Mouse (Mus musculus) midbrain, embryonic 14.5 days (tissue): ENCODE results near the gene Atp2a3. TPM values are rescaled to one million over a fixed set of nuclear protein-coding genes. Genes with fewer than 3 reads are reported as not detected.

Experiments used
- ATAC-seq: fragments of 200-750 bp; cut with Nextera tagmentation; 2 replicates; pipeline ENCODE4 v1.8.0; 2017; ENCODE audit warnings: moderate number of reproducible peaks, moderate library complexity; ENCODE audit not compliant: low FRiP score, low TSS enrichment
- DNase-seq: peaks from one replicate; pipeline ENCODE4 v3.0.0-alpha.2; 2015
- H3K27ac ChIP-seq: fragments of 300-500 bp; sonication (generic); replicated peaks from 2 replicates; pipeline ENCODE4 v1.5.1; 2014; ENCODE audit warnings: mild to moderate bottlenecking, low read depth, low read length, moderate library complexity
- H3K27me3 ChIP-seq: fragments of 300-500 bp; sonication (generic); 2 replicates; pipeline ENCODE4 v1.6.1; 2014; ENCODE audit warnings: low read length, control low read depth, mixed read lengths; ENCODE audit not compliant: control insufficient read depth, insufficient read depth
- H3K36me3 ChIP-seq: fragments of 300-500 bp; sonication (generic); 2 replicates; pipeline ENCODE4 v1.6.1; 2014; ENCODE audit warnings: low read length, control low read depth; ENCODE audit not compliant: control insufficient read depth, insufficient read depth
- H3K4me1 ChIP-seq: fragments of 300-500 bp; sonication (generic); 2 replicates; pipeline ENCODE4 v1.6.1; 2014; ENCODE audit warnings: mild to moderate bottlenecking, antibody characterized with exemption, low read length, control low read depth; ENCODE audit not compliant: control insufficient read depth, insufficient read depth
- H3K4me2 ChIP-seq: fragments of 300-500 bp; sonication (generic); 2 replicates; pipeline ENCODE4 v1.6.1; 2014; ENCODE audit warnings: mild to moderate bottlenecking, low read length, moderate library complexity
- H3K4me3 ChIP-seq: fragments of 300-500 bp; sonication (generic); replicated peaks from 2 replicates; pipeline ENCODE4 v1.5.1; 2014; ENCODE audit warnings: low read depth, low read length
- H3K9ac ChIP-seq: fragments of 300-500 bp; sonication (generic); replicated peaks from 2 replicates; pipeline ENCODE4 v1.6.1; 2014; ENCODE audit warnings: mild to moderate bottlenecking, low read length, moderate library complexity
- H3K9me3 ChIP-seq: fragments of 300-500 bp; sonication (generic); 2 replicates; pipeline ENCODE4 v1.6.1; 2016; ENCODE audit warnings: low read length, control low read depth, mixed read lengths; ENCODE audit not compliant: control insufficient read depth
- WGBS: fragments of 180-500 bp; shearing (Covaris S2); extraction: QIAGEN DNeasy Blood & Tissue Kit; methylation state at CpG from one replicate; pipeline ENCODE4 v1.1.7; 2014; 5-methylcytosine and 5-hydroxymethylcytosine counted together
- polyA plus RNA-seq: library from polyadenylated mRNA; unstranded; fragments of >200 nt; fragmentation: Nextera tagmentation; extraction: Ambion mirVana; gene quantifications from 2 replicates; pipeline ENCODE4 v1.2.1, GENCODE M21; 2014

Gene Atp2a3
- polyA plus RNA-seq, 1 experiment from 2014 or later: 0.91 TPM

DNA sequence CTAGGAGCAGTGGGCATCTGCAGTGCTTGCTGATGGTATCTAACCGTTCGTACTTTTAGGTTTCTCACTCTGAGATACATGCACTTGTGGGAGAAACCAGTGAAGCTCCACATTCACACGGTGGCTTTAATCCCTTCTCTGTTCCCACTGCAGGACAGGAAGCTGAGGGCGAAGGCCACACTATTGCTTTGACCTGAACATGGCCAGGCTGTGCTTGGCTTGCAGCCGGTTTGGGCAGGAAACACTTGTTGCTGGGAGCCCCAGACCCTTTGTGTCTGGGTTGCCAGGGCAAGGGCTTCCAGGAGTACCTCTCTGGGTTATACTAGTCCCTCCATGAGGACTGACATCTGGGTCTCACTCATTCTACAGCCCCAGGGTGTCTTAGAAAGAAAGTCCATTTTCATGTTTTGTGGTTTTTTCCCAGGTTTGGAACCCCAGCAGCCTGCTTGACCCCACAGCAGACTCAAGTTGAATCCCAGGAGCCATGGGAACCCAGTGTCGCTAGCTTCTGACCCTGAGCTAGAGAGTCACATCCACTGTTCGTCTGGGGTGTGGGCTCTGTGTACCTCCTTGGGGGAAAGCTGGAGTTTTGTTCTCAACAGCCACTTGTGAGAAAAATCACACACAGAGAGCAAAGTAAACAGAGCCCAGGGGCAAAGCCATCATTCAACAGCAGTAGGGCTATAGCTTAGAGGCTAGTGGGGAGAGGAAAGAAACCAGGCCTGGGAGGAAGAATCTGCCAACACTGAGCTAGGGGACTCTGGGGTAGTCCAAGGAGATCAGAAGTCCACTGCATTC, 15.8 kb upstream of the Atp2a3 start:
- Histone ChIP-seq H3K27ac (no peak overlapping the region), H3K4me3 (no peak overlapping the region), H3K4me2 (no peak overlapping the region), H3K27me3 (no peaks in the 10 kb centered on the region), H3K4me1 (peaks cover 6% of the 10 kb centered on the region; the same call in 1 of the 2 replicates), H3K9ac (no peak overlapping the region), H3K9me3 (no peaks in the 10 kb centered on the region), H3K36me3 (no peaks in the 10 kb centered on the region)
- WGBS: 60% methylated on average over 7 of the region's 7 CpGs
- DNase-seq: no peak
- no peak for ATAC-seq

GRCm38 (mm10) chr11:72945875-72946559, 15.0 kb upstream of the Atp2a3 start:
- DNase-seq (no peak), ATAC-seq (no peak)
- H3K4me3 ChIP-seq: no peak overlapping the region
- H3K9me3 ChIP-seq: no peaks in the 10 kb centered on the region
- H3K27ac ChIP-seq: no peak overlapping the region
- H3K4me2 ChIP-seq: no peak overlapping the region
- no peaks in the 10 kb centered on the region for H3K27me3 ChIP-seq
- 70% methylated on average over 6 of the region's 6 CpGs for WGBS
- no peaks in the 10 kb centered on the region for H3K36me3 ChIP-seq
- no peak overlapping the region for H3K9ac ChIP-seq
- H3K4me1 ChIP-seq: no peaks in the 10 kb centered on the region

DNA sequence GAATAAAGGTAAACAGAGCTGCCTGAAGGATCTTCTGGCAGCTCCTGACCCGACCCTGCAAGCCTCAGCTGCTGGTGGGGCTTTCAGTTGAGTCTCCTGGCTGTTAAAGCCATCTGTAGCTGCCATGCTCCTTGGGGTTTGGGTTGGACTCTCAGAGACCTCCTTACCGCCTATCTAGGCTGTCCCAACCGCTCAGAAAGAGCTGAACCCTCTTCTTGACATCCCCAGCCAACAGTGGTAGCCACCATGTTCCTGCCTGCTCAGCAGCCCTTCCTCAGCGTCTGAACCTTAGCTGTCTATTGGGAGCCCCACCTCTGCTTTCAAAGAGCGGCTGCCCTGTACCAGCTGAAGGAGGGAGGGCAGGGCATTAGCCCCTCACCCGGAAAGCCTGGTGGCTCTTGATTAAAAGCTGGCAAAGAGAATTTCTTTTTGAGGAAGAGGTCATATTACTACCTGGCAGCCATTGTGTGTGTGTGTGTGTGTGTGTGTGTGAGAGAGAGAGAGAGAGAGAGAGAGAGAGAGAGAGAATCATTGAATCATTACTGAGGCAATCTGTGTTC, 14.3 kb upstream of the Atp2a3 start:
- no peaks in the 10 kb centered on the region for H3K9me3 ChIP-seq
- no peaks in the 10 kb centered on the region for H3K4me1 ChIP-seq
- H3K4me3 ChIP-seq: no peak overlapping the region
- H3K36me3 ChIP-seq: no peaks in the 10 kb centered on the region
- no peak overlapping the region for H3K4me2 ChIP-seq
- no peak overlapping the region for H3K27ac ChIP-seq
- WGBS: 61% methylated on average over 6 of the region's 6 CpGs
- ATAC-seq (no peak), DNase-seq (no peak)
- H3K9ac ChIP-seq: no peak overlapping the region
- no peaks in the 10 kb centered on the region for H3K27me3 ChIP-seq

GRCm38 (mm10) chr11:72947840-72948239, 13.1 kb upstream of the Atp2a3 start:
- no peaks in the 10 kb centered on the region for H3K27me3 ChIP-seq
- H3K4me2 ChIP-seq: no peak overlapping the region
- WGBS: 46% methylated on average over 11 of the region's 11 CpGs
- ATAC-seq: no peak
- H3K36me3 ChIP-seq: no peaks in the 10 kb centered on the region
- H3K27ac ChIP-seq: no peak overlapping the region
- H3K4me1 ChIP-seq: no peaks in the 10 kb centered on the region
- H3K9me3 ChIP-seq: no peaks in the 10 kb centered on the region
- H3K9ac ChIP-seq: no peak overlapping the region
- DNase-seq: no peak
- no peak overlapping the region for H3K4me3 ChIP-seq

GRCm38 (mm10) chr11:72948254-72948653, 12.7 kb upstream of the Atp2a3 start:
- H3K27ac ChIP-seq: no peak overlapping the region
- H3K27me3 ChIP-seq: no peaks in the 10 kb centered on the region
- H3K4me1 ChIP-seq: no peaks in the 10 kb centered on the region
- ATAC-seq (no peak), DNase-seq (no peak)
- H3K36me3 ChIP-seq: no peaks in the 10 kb centered on the region
- WGBS: 80% methylated on average over 7 of the region's 7 CpGs
- H3K4me3 ChIP-seq: no peak overlapping the region
- no peak overlapping the region for H3K4me2 ChIP-seq
- H3K9ac ChIP-seq: no peak overlapping the region
- no peaks in the 10 kb centered on the region for H3K9me3 ChIP-seq

GRCm38 (mm10) chr11:72951137-72952000, 9.6 kb upstream of the Atp2a3 start:
- Histone ChIP-seq H3K27me3 (no peaks in the 10 kb centered on the region), H3K4me3 (no peak overlapping the region), H3K36me3 (no peaks in the 10 kb centered on the region), H3K4me1 (no peaks in the 10 kb centered on the region), H3K9me3 (no peaks in the 10 kb centered on the region), H3K27ac (no peak overlapping the region), H3K4me2 (no peak overlapping the region), H3K9ac (no peak overlapping the region)
- 71% methylated on average over 22 of the region's 22 CpGs for WGBS
- DNase-seq (no peak), ATAC-seq (no peak)

- ATAC-seq (no peak), DNase-seq (no peak)
- Histone ChIP-seq H3K4me2 (no peak overlapping the region), H3K27ac (no peak overlapping the region), H3K4me3 (no peak overlapping the region), H3K27me3 (no peaks in the 10 kb centered on the region), H3K4me1 (no peaks in the 10 kb centered on the region), H3K9me3 (no peaks in the 10 kb centered on the region), H3K36me3 (no peaks in the 10 kb centered on the region), H3K9ac (no peak overlapping the region)
- WGBS: 64% methylated on average over 3 of the region's 3 CpGs
Measured at GRCm38 (mm10) chr11:72952226-72952625, 8.7 kb upstream of the Atp2a3 start.

GRCm38 (mm10) chr11:72952697-72953096, 8.3 kb upstream of the Atp2a3 start:
- Histone ChIP-seq H3K4me2 (no peak overlapping the region), H3K9ac (no peak overlapping the region), H3K9me3 (no peaks in the 10 kb centered on the region), H3K4me1 (no peaks in the 10 kb centered on the region), H3K4me3 (no peak overlapping the region), H3K27me3 (no peaks in the 10 kb centered on the region), H3K27ac (no peak overlapping the region), H3K36me3 (no peaks in the 10 kb centered on the region)
- WGBS: 91% methylated on average over 6 of the region's 6 CpGs
- ATAC-seq (no peak), DNase-seq (no peak)
